Mouse (Mus musculus): ENCODE measurements around the gene Tmem214. TPM values are rescaled to one million over a fixed set of nuclear protein-coding genes. Genes with fewer than 3 reads are reported as not detected.
A peak's percentile ranks its signal among the peaks of the same experiment; 100 is the strongest.

The Tmem214 gene
- polyA plus RNA-seq, 1 experiment from 2014 or later = 72.5 TPM

DNA sequence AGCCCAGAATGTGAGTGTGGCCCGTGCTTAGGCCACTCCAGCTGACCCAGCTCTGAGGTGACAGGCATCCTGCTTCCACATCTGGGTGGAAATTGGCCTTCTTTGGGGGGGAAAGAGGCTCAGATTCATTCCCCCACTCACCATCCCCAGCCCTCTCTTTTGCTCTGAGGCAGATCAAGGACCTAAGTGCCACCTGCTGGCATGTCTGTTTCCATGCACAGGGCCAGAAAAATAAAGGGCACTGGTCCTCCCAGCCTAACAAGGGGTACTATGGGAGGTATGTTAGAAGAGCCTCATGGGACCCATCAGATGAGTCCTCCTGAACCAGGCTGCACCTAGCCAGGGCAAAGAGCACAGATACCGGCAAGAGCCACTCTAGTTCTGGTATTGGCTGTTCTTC, 11.7 kb upstream of the Tmem214 start:
- Histone ChIP-seq H3K9ac (no peak overlapping the region), H3K4me2 (no peak overlapping the region), H3K9me3 (ENCODE audit: low read depth, low read length) (no peaks in the 10 kb centered on the region), H3K4me1 (ENCODE audit: insufficient read depth) (peaks cover 3% of the 10 kb centered on the region; the same call in 1 of the 2 replicates), H3K36me3 (ENCODE audit: insufficient read depth) (no peaks in the 10 kb centered on the region), H3K27ac (ENCODE audit: low read depth) (no peak overlapping the region), H3K4me3 (ENCODE audit: low read depth, low read length) (no peak overlapping the region), H3K27me3 (ENCODE audit: insufficient read depth, low read length) (no peaks in the 10 kb centered on the region)
- DNase-seq (no peak), ATAC-seq (ENCODE audit: insufficient read depth) (no peak)
- WGBS = 72% methylated on average over 2 of the region's 2 CpGs
- TF ChIP-seq CTCF (IDR thresholded peaks at IDR 0.05; ENCODE audit: low read depth) = peak; percentile 42

- TF ChIP-seq CTCF (IDR thresholded peaks at IDR 0.05; ENCODE audit: low read depth) = peak; percentile 34
- ATAC-seq (ENCODE audit: insufficient read depth) (peak; percentile 51), DNase-seq (peak; percentile 22)
- WGBS = 38% methylated on average over 4 of the region's 4 CpGs
- H3K27ac ChIP-seq (ENCODE audit: low read depth) = no peak overlapping the region
- H3K4me3 ChIP-seq (ENCODE audit: low read depth, low read length) = no peak overlapping the region
- no peaks in the 10 kb centered on the region for H3K4me1 ChIP-seq (ENCODE audit: insufficient read depth)
- H3K9me3 ChIP-seq (ENCODE audit: low read depth, low read length) = no peaks in the 10 kb centered on the region
- H3K9ac ChIP-seq = no peak overlapping the region
- H3K4me2 ChIP-seq = no peak overlapping the region
- H3K36me3 ChIP-seq (ENCODE audit: insufficient read depth) = 0 out of 2 replicates have a peak, but pooled peaks cover 4% of the 10 kb centered on the region
- no peaks in the 10 kb centered on the region for H3K27me3 ChIP-seq (ENCODE audit: insufficient read depth, low read length)
These were observed 4.0 kb upstream of the Tmem214 start for GRCm38 (mm10) chr5:30863852-30864251.

DNA sequence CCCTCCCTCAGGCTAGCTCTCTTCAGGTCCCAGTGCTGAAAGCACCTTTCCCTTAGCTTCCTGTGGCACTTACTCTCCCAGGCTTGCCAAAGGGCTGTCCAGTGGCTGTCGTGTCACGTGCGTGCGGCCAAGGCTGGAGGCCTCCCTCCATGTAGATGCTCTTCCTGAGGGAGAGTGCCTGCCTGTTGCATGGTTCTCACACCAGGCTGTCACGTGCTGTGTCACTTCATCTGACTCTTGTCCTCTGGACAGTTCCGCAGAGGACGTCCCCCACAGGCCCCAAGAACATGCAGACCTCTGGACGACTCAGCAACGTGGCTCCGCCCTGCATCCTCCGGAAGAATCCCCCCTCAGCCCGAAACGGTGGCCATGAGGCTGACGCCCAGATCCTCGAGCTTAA, 3.5 kb upstream of the Tmem214 start:
- peak; percentile 12; the same call in 1 of the 2 replicates for ATAC-seq (ENCODE audit: insufficient read depth)
- Histone ChIP-seq H3K9me3 (ENCODE audit: low read depth, low read length) (no peaks in the 10 kb centered on the region), H3K27ac (ENCODE audit: low read depth) (no peak overlapping the region), H3K36me3 (ENCODE audit: insufficient read depth) (0 out of 2 replicates have a peak, but pooled peaks cover 4% of the 10 kb centered on the region), H3K9ac (no peak overlapping the region), H3K4me2 (no peak overlapping the region), H3K27me3 (ENCODE audit: insufficient read depth, low read length) (no peaks in the 10 kb centered on the region), H3K4me3 (ENCODE audit: low read depth, low read length) (no peak overlapping the region), H3K4me1 (ENCODE audit: insufficient read depth) (no peaks in the 10 kb centered on the region)
- TF ChIP-seq CTCF (IDR thresholded peaks at IDR 0.05; ENCODE audit: low read depth) = no peak
- DNase-seq = no peak
- 35% methylated on average over 15 of the region's 15 CpGs for WGBS

- Histone ChIP-seq H3K9me3 (ENCODE audit: low read depth, low read length) (no peaks in the 10 kb centered on the region), H3K9ac (no peak overlapping the region), H3K36me3 (ENCODE audit: insufficient read depth) (peaks cover 12% of the 10 kb centered on the region), H3K27ac (ENCODE audit: low read depth) (no peak overlapping the region), H3K4me3 (ENCODE audit: low read depth, low read length) (no peak overlapping the region), H3K4me2 (no peak overlapping the region), H3K27me3 (ENCODE audit: insufficient read depth, low read length) (no peaks in the 10 kb centered on the region), H3K4me1 (ENCODE audit: insufficient read depth) (no peaks in the 10 kb centered on the region)
- 88% methylated on average over 3 of the region's 3 CpGs for WGBS
- DNase-seq (no peak), ATAC-seq (ENCODE audit: insufficient read depth) (no peak)
- TF ChIP-seq CTCF (IDR thresholded peaks at IDR 0.05; ENCODE audit: low read depth) = no peak
These were observed 941 bp upstream of the Tmem214 start for GRCm38 (mm10) chr5:30866871-30867270.

GRCm38 (mm10) chr5:30868981-30869380, 1.2 kb downstream of the Tmem214 start:
- H3K36me3 ChIP-seq (ENCODE audit: insufficient read depth) = peaks cover 33% of the 10 kb centered on the region
- H3K27me3 ChIP-seq (ENCODE audit: insufficient read depth, low read length) = no peaks in the 10 kb centered on the region
- peak; percentile 32; the same call in 1 of the 2 replicates for ATAC-seq (ENCODE audit: insufficient read depth)

GRCm38 (mm10) chr5:30869405-30870130, 1.8 kb downstream of the Tmem214 start:
- no peaks in the 10 kb centered on the region for H3K27me3 ChIP-seq (ENCODE audit: insufficient read depth, low read length)
- H3K4me2 ChIP-seq = peak overlapping the region; percentile 82
- under 1% methylated on average over 63 of the region's 63 CpGs for WGBS
- H3K36me3 ChIP-seq (ENCODE audit: insufficient read depth) = peaks cover 39% of the 10 kb centered on the region
- no peak for TF ChIP-seq CTCF (IDR thresholded peaks at IDR 0.05; ENCODE audit: low read depth)
- H3K4me1 ChIP-seq (ENCODE audit: insufficient read depth) = no peaks in the 10 kb centered on the region
- H3K9me3 ChIP-seq (ENCODE audit: low read depth, low read length) = no peaks in the 10 kb centered on the region
- H3K4me3 ChIP-seq (ENCODE audit: low read depth, low read length) = peak overlapping the region; percentile 94
- ATAC-seq (ENCODE audit: insufficient read depth) (peak; percentile 94), DNase-seq (peak; percentile 95)
- H3K27ac ChIP-seq (ENCODE audit: low read depth) = peak overlapping the region; percentile 33; the same call in 1 of the 2 replicates
- peak overlapping the region; percentile 92 for H3K9ac ChIP-seq

More at GRCm38 (mm10) chr5:30868981-30869380, 1.2 kb downstream of the Tmem214 start:
- TF ChIP-seq CTCF (IDR thresholded peaks at IDR 0.05; ENCODE audit: low read depth) = no peak
- H3K4me2 ChIP-seq = peak overlapping the region; percentile 82
- 15% methylated on average over 9 of the region's 9 CpGs for WGBS
- peak overlapping the region; percentile 94 for H3K4me3 ChIP-seq (ENCODE audit: low read depth, low read length)
- no peak for DNase-seq
- H3K9me3 ChIP-seq (ENCODE audit: low read depth, low read length) = no peaks in the 10 kb centered on the region
- H3K27ac ChIP-seq (ENCODE audit: low read depth) = peak overlapping the region; percentile 54; the same call in 1 of the 2 replicates
- H3K4me1 ChIP-seq (ENCODE audit: insufficient read depth) = no peaks in the 10 kb centered on the region
- peak overlapping the region; percentile 92 for H3K9ac ChIP-seq

- no peak for ATAC-seq (ENCODE audit: insufficient read depth)
- no peaks in the 10 kb centered on the region for H3K9me3 ChIP-seq (ENCODE audit: low read depth, low read length)
- peak overlapping the region; percentile 82 for H3K4me2 ChIP-seq
- 11% methylated on average over 2 of the region's 2 CpGs for WGBS
- H3K4me1 ChIP-seq (ENCODE audit: insufficient read depth) = no peaks in the 10 kb centered on the region
- no peaks in the 10 kb centered on the region for H3K27me3 ChIP-seq (ENCODE audit: insufficient read depth, low read length)
- peak overlapping the region; percentile 33; the same call in 1 of the 2 replicates for H3K27ac ChIP-seq (ENCODE audit: low read depth)
- H3K36me3 ChIP-seq (ENCODE audit: insufficient read depth) = peaks cover 44% of the 10 kb centered on the region
- DNase-seq = no peak
- peak overlapping the region; percentile 94 for H3K4me3 ChIP-seq (ENCODE audit: low read depth, low read length)
- H3K9ac ChIP-seq = peak overlapping the region; percentile 92
- TF ChIP-seq CTCF (IDR thresholded peaks at IDR 0.05; ENCODE audit: low read depth) = no peak
These were observed 2.3 kb downstream of the Tmem214 start for GRCm38 (mm10) chr5:30870131-30870406.
